ENCODE assay signal across 11 mouse cellular contexts in the genomic region with DNA sequence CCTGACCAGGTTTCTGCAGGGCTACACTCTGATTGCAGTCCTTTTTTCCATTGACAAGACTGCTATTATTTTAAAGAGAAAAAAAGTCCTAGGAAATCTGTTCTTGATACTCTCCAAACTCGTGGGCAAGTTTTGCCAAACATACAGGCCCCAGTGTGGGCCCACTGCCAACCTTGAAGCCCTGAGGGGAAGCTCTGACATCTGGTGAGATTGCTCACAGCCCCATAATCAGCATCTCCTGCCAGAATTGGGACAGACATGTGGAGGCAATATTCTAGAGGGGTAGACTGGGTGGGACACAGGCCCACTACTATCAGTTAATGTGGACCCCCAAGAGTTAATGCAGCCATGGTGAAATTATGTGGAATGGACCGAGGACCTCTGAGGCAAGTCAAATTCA.
A peak's percentile ranks its signal among the peaks of the same experiment; 100 is the strongest.
DNase-seq lines count a peak whose midpoint lies in the region; ATAC-seq and TF ChIP-seq lines count a peak whose summit lies in the region.
"Had no signal": no experiment of that assay in that cellular context is flagged by ENCODE, and none has a peak within 500 bp of the region (broad histone marks: within the 10 kb centered on the region; RNA-seq: fewer than 3 reads in every experiment).

No protein-coding gene starts in this region.

- DNase-seq in heart, adult 18-20 months: peak; percentile 65 to 67
- peak; percentile 7 for DNase-seq in ovary, postnatal 14 days (ENCODE audit: low spot score)
- DNase-seq in ovary, adult 18-20 months (ENCODE audit: low spot score): no peak
- peak; percentile 69 for DNase-seq in gastrocnemius, adult 2 months
- DNase-seq in hindbrain, postnatal 0 days (ENCODE audit: low spot score): peak; percentile 70
- DNase-seq in natural killer cell, adult 2 months (ENCODE audit: low spot score in 2 of 2): no peak
- no peak for DNase-seq in left cerebral cortex, postnatal 25 days (ENCODE audit: low spot score in 2 of 2)

- no peak overlapping the region for H3K4me2 ChIP-seq in heart, embryonic 12.5 days
- H3K4me2 ChIP-seq in hindbrain, postnatal 0 days (ENCODE audit: low read depth, low read length): no peak overlapping the region
- H3K4me2 ChIP-seq: limb, embryonic 12.5 days; neural tube, embryonic 13.5 days had no signal

- 32% methylated on average over 2 of the region's 2 CpGs for WGBS in heart, embryonic 12.5 days
- WGBS in hindbrain, postnatal 0 days: 38% methylated on average over 2 of the region's 2 CpGs

- no peak for TF ChIP-seq CTCF in gastrocnemius, adult 2 months (IDR thresholded peaks at IDR 0.05)
- TF ChIP-seq CTCF in hindbrain, postnatal 0 days (IDR thresholded peaks at IDR 0.05; ENCODE audit: low read depth): no peak

- H3K9me3 ChIP-seq in heart, embryonic 12.5 days (replicated peaks): no peaks in the 10 kb centered on the region
- no peaks in the 10 kb centered on the region for H3K9me3 ChIP-seq in hindbrain, postnatal 0 days (ENCODE audit: low read length)
- H3K9me3 ChIP-seq: limb, embryonic 12.5 days; neural tube, embryonic 13.5 days had no signal

- no peaks in the 10 kb centered on the region for H3K36me3 ChIP-seq in heart, embryonic 12.5 days
- H3K36me3 ChIP-seq in hindbrain, postnatal 0 days (ENCODE audit: insufficient read depth, low read length): no peaks in the 10 kb centered on the region
- H3K36me3 ChIP-seq: limb, embryonic 12.5 days; neural tube, embryonic 13.5 days had no signal

- no peaks in the 10 kb centered on the region for H3K27me3 ChIP-seq in heart, embryonic 12.5 days (replicated peaks)
- H3K27me3 ChIP-seq in hindbrain, postnatal 0 days (ENCODE audit: insufficient read depth, low read length): no peaks in the 10 kb centered on the region
- H3K27me3 ChIP-seq: limb, embryonic 12.5 days; megakaryocyte, embryonic 14.5 days; neural tube, embryonic 13.5 days had no signal

- intact Hi-C loops in gastrocnemius, adult 2 months (cut with DNase I): no loop called here
- intact Hi-C loops in left cerebral cortex, postnatal 25 days (cut with DNase I): no loop called here

- no peak overlapping the region for H3K27ac ChIP-seq in heart, embryonic 12.5 days (ENCODE audit: poor library complexity, severe bottlenecking)
- H3K27ac ChIP-seq in gastrocnemius, adult 2 months: peak overlapping the region; percentile 20; the same call in 1 of the 2 replicates
- H3K27ac ChIP-seq in hindbrain, postnatal 0 days: no peak overlapping the region
- H3K27ac ChIP-seq: limb, embryonic 12.5 days; neural tube, embryonic 13.5 days had no signal

- ATAC-seq in heart, embryonic 12.5 days (ENCODE audit: insufficient number of reproducible peaks, low FRiP score): no peak
- no peak for ATAC-seq in hindbrain, postnatal 0 days

- no peaks in the 10 kb centered on the region for H3K4me1 ChIP-seq in heart, embryonic 12.5 days (replicated peaks)
- no peaks in the 10 kb centered on the region for H3K4me1 ChIP-seq in hindbrain, postnatal 0 days (ENCODE audit: insufficient read depth, low read length)
- H3K4me1 ChIP-seq: limb, embryonic 12.5 days; megakaryocyte, embryonic 14.5 days; neural tube, embryonic 13.5 days had no signal

- H3K9ac ChIP-seq in heart, embryonic 12.5 days: no peak overlapping the region
- H3K9ac ChIP-seq in hindbrain, postnatal 0 days (replicated peaks; ENCODE audit: low read length): no peak overlapping the region
- H3K9ac ChIP-seq: limb, embryonic 12.5 days; neural tube, embryonic 13.5 days had no signal

- no peak overlapping the region for H3K4me3 ChIP-seq in heart, embryonic 12.5 days
- H3K4me3 ChIP-seq in gastrocnemius, adult 2 months: no peak overlapping the region
- H3K4me3 ChIP-seq in hindbrain, postnatal 0 days (ENCODE audit: low read length): no peak overlapping the region
- H3K4me3 ChIP-seq: limb, embryonic 12.5 days; megakaryocyte, embryonic 14.5 days; neural tube, embryonic 13.5 days had no signal

Comparison
In these comparisons a context has a peak if more than half of its experiments do, and no peak if none do; other contexts are left out.
1. DNase-seq: peak in heart, adult 18-20 months (2 of 2), ovary, postnatal 14 days (single experiment), gastrocnemius, adult 2 months (single experiment) and hindbrain, postnatal 0 days (single experiment); none in ovary, adult 18-20 months (single experiment), natural killer cell, adult 2 months (0 of 2) and left cerebral cortex, postnatal 25 days (0 of 2).